Mouse (Mus musculus) C2C12 (cell line): ENCODE measurements around the gene Paqr4. TPM values are rescaled to one million over a fixed set of nuclear protein-coding genes. Genes with fewer than 3 reads are reported as not detected.
A peak's percentile ranks its signal among the peaks of the same experiment; 100 is the strongest.

Experiments used
- H3K27me3 ChIP-seq: one replicate; pipeline ENCODE4 v1.6.1; 2011; ENCODE audit not compliant: control insufficient read depth, insufficient read depth, insufficient read length
- H3K36me3 ChIP-seq: one replicate; pipeline ENCODE4 v1.6.1; 2011; ENCODE audit not compliant: control insufficient read depth, insufficient read depth
- H3K4me3 ChIP-seq: one replicate; pipeline ENCODE4 v1.5.1; 2011; ENCODE audit warnings: mild to moderate bottlenecking, control low read depth; ENCODE audit not compliant: poor library complexity, insufficient read depth, severe bottlenecking
- H3K79me2 ChIP-seq: one replicate; pipeline ENCODE4 v1.6.1; 2011; ENCODE audit not compliant: control insufficient read depth, insufficient read depth
- H3K79me3 ChIP-seq: one replicate; pipeline ENCODE4 v1.6.1; 2011; ENCODE audit warnings: low read depth, control low read depth
- H3ac ChIP-seq: one replicate; pipeline ENCODE3; 2011; ENCODE audit warnings: low read depth; ENCODE audit not compliant: control insufficient read depth, insufficient read length
- CEBPB ChIP-seq: IDR thresholded peaks from one replicate; pipeline ENCODE4 v1.6.1; 2011; ENCODE audit warnings: low read depth, mild to moderate bottlenecking, control low read depth, moderate library complexity
- CTCF ChIP-seq: IDR thresholded peaks from one replicate; pipeline ENCODE4 v1.5.1; 2011; ENCODE audit not compliant: control insufficient read depth, insufficient read depth, insufficient read length
- FOSL1 ChIP-seq: IDR thresholded peaks from one replicate; pipeline ENCODE4 v1.8.0; 2011; ENCODE audit warnings: mild to moderate bottlenecking, low read length; ENCODE audit not compliant: poor library complexity, insufficient read depth, severe bottlenecking
- MAX ChIP-seq: IDR thresholded peaks from one replicate; pipeline ENCODE4 v1.6.1; 2011; ENCODE audit warnings: mild to moderate bottlenecking, control low read depth
- MYOD1 ChIP-seq: IDR thresholded peaks from one replicate; pipeline ENCODE4 v1.6.1; 2011; ENCODE audit warnings: low read depth; ENCODE audit not compliant: control insufficient read depth, insufficient read length
- MYOG ChIP-seq: IDR thresholded peaks from one replicate; pipeline ENCODE4 v1.6.1; 2011; ENCODE audit not compliant: control insufficient read depth, insufficient read length; ENCODE audit errors: extremely low read depth
- USF1 ChIP-seq: IDR thresholded peaks from one replicate; pipeline ENCODE4 v1.6.1; 2011; ENCODE audit warnings: low read depth, mild to moderate bottlenecking, control low read depth, moderate library complexity
- polyA plus RNA-seq: library from polyadenylated mRNA; unstranded; fragments of >200 nt; fragmentation: generic; extraction: Trizol; gene quantifications from one replicate; pipeline ENCODE4 v1.2.1, GENCODE M21; 2012; ENCODE audit warnings: missing spikeins

The Paqr4 gene
- polyA plus RNA-seq, 1 experiment: 12.5 TPM

DNA sequence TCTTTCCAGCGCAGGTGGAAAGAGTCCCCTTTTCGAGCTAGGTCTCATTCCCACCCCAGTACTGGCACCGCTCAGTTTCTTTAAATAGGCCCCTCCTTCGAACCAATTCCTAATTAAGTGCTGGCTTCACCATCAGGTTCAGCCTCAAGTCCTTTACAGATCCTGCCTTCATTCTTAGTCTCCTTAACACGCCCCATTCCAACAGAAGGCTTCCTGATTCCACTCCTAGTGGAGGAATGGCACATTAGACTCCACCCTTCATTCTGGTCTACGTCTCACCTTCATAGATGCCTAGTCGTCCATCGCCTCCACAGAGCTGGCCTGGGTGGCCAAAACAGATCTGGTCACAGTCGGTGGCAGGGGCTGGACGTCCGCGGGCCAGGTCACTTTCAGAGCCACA lies 2.3 kb upstream of the Paqr4 start:
- Histone ChIP-seq H3K36me3 (no peaks in the 10 kb centered on the region), H3K79me2 (no peaks in the 10 kb centered on the region), H3ac (no peak overlapping the region), H3K4me3 (no peak overlapping the region), H3K79me3 (no peaks in the 10 kb centered on the region), H3K27me3 (peaks cover 36% of the 10 kb centered on the region)
- no peak for TF ChIP-seq USF1
- no peak for TF ChIP-seq FOSL1
- no peak for TF ChIP-seq MYOG
- no peak for TF ChIP-seq CTCF
- no peak for TF ChIP-seq CEBPB
- TF ChIP-seq MAX: no peak
- TF ChIP-seq MYOD1: no peak

DNA sequence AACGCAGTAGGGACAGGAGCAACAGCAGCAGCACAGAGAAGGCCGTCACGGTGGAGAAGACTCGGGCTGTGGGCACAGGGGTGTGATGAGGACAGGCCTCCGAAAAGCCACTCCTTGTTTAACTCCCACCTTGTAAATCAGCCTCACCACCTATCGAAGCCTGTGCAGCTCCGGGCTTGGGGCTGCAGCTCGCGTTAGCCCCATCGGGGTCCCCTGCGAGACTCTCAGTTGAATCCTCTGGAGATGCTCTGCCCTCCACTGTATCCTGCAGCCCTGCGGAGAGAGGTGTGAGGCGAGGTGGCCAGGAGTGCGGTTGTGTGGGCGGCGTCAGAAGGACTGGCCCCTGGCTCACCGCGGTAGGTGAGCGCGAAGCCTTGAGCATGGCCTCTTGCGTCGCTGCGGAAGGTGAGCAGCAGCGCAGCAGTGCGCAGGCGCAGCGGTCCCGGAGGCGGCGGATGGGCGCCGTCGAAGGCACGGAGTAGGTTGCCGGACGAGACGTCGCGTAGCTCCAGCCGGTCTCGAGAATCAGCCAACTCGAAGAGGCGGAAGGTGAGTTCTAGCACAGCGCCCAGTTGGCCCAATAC lies 1.6 kb upstream of the Paqr4 start:
- TF ChIP-seq FOSL1: no peak
- TF ChIP-seq CTCF: no peak
- no peak for TF ChIP-seq CEBPB
- TF ChIP-seq MYOD1: no peak
- TF ChIP-seq USF1: no peak
- no peak for TF ChIP-seq MAX
- TF ChIP-seq MYOG: no peak
- no peaks in the 10 kb centered on the region for H3K36me3 ChIP-seq
- H3ac ChIP-seq: no peak overlapping the region
- H3K4me3 ChIP-seq: no peak overlapping the region
- no peaks in the 10 kb centered on the region for H3K79me3 ChIP-seq
- H3K79me2 ChIP-seq: no peaks in the 10 kb centered on the region
- peaks cover 36% of the 10 kb centered on the region for H3K27me3 ChIP-seq

DNA sequence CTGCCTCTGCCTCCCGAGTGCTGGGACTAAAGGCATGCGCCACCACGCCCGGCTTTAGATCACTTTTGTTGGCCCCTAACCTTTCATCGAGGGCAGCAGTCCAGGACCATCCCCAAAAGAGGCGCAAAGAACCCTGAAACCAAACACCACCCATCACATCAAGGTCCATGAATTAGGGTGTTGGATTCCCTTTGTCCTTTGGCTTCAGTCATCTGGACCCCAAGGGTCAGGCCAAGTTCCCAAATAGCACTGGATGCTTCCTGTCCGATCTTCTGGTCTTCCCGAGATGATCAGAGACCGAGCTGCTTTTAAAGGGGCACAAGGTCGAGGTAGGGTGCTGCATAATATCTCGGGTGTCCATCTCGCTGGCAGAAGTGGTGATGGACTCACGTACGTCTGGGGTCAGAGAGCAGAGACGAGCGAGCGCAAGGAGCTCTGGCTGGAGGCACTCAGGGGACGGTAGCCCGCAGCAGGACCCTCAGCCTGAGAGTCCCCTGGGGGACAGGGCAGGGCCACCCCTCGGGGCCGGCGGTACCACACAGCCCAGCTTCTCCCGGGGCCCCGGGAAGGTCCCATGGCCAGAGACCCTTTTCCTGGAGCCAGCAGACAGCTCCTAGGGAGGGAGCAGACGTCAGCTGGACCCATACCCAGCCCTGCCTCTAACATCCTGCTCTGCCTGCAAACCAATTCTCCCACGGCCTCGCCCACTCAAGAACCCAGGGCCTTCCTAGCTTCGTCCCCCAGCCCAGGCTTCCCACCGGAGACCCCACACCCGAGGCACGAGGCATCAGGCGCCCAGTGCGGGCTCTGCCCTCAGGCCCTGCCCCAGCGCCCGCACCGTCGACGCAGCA lies 917 bp upstream of the Paqr4 start:
- H3K27me3 ChIP-seq: peaks cover 36% of the 10 kb centered on the region
- H3ac ChIP-seq: no peak overlapping the region
- no peaks in the 10 kb centered on the region for H3K79me2 ChIP-seq
- no peak for TF ChIP-seq USF1
- no peak for TF ChIP-seq MYOD1
- no peak for TF ChIP-seq MYOG
- no peak for TF ChIP-seq MAX
- no peak for TF ChIP-seq CEBPB
- no peak for TF ChIP-seq FOSL1
- no peak for TF ChIP-seq CTCF
- no peak overlapping the region for H3K4me3 ChIP-seq
- H3K79me3 ChIP-seq: no peaks in the 10 kb centered on the region
- H3K36me3 ChIP-seq: no peaks in the 10 kb centered on the region

DNA sequence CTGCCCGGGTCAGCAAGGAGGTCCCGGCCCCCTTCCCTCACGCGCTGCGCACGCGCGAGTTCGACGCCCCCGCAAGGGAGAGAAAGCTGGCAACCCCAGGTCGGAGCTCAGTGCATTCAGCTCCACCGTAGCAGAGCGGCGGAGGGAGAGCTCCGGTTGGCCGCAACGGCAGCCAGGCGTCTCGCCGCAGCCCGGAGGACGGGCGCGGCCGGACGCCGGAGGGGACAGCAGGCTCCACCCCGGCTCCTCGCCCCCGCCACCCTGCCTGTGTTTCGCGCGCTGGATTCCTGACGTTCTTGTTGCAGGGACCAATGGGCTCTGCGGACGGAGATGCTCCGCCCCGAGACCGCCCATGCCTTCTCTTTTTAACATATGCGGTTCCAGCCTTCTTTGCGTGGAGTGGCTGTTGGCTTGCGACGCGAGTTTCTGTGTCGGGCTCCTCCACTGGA lies 507 bp downstream of the Paqr4 start:
- Histone ChIP-seq H3ac (peak overlapping the region; percentile 36), H3K79me2 (no peaks in the 10 kb centered on the region), H3K36me3 (no peaks in the 10 kb centered on the region), H3K79me3 (no peaks in the 10 kb centered on the region), H3K4me3 (peak overlapping the region; percentile 29), H3K27me3 (peaks cover 30% of the 10 kb centered on the region)
- TF ChIP-seq MYOG (no peak), MAX (no peak), CEBPB (no peak), MYOD1 (no peak), CTCF (no peak), FOSL1 (no peak), USF1 (no peak)

DNA sequence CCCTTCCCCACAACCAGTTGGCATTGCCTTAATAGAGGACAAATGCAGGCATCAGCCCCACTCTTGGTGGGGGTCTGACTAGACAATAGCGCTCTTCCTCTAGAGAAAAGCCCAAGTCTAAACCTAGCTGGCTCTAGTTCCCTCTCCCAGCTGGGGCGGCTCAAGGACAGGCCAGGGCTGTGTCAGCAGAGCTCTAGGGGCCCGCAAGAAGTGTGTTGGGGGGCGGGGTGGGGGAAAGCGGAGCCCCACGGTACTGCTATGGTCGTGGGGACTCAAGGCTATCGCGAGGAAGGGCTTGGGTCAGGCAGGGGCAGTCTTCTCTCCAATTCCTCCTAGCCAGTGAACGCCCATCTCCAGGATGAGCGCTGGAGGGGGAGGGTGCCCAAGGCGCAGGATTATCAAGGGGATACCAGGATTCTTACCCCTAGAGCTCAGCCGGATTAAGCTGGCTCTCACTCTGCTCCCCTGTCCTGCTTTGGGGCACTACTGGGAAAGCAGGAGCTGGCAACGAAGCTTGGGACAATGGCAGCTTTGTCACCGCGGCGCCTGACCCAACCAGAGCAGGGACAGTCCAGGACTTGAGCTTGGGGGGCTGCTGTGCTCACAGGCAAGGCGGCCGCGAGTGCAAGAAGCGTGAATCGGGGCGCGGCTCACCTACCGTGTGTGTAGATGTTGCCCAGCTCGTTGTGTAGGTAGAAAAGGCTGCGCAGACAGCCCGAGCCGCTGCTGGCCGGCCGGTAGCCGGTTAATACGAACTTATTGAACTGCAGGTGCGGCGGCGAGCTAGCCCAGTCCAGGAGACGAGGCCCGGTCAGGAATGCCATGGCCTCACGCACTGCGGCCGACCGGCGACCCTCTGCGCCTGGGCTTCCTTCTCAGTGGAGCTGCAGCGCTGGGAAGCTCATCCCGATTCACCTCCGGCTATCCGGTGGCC lies 1.2 kb downstream of the Paqr4 start:
- Histone ChIP-seq H3K4me3 (peak overlapping the region; percentile 29), H3K27me3 (peaks cover 23% of the 10 kb centered on the region), H3K79me2 (no peaks in the 10 kb centered on the region), H3ac (peak overlapping the region; percentile 36), H3K79me3 (no peaks in the 10 kb centered on the region), H3K36me3 (no peaks in the 10 kb centered on the region)
- TF ChIP-seq CEBPB: no peak
- no peak for TF ChIP-seq CTCF
- no peak for TF ChIP-seq MYOD1
- no peak for TF ChIP-seq FOSL1
- no peak for TF ChIP-seq MAX
- no peak for TF ChIP-seq MYOG
- no peak for TF ChIP-seq USF1
